Mouse (Mus musculus) midbrain, embryonic 16.5 days (tissue): ENCODE results near the gene Krt24. TPM values are rescaled to one million over a fixed set of nuclear protein-coding genes. Genes with fewer than 3 reads are reported as not detected.

Source experiments
- polyA plus RNA-seq: library from polyadenylated mRNA; unstranded; fragments of >200 nt; fragmentation: Nextera tagmentation; extraction: Ambion mirVana; gene quantifications from 2 replicates; pipeline ENCODE4 v1.2.1, GENCODE M21; 2015

Gene Krt24
- polyA plus RNA-seq, 1 experiment from 2014 or later, result not detected

Other genes with a start within 250 kb of the Krt24 start
- gene Igfbp4, start 244.0 kb downstream of the Krt24 start, polyA plus RNA-seq, result 117 and 119 TPM in 2 replicates
- gene Tns4, start 196.0 kb downstream of the Krt24 start, polyA plus RNA-seq, result 0.04 and 0.09 TPM in 2 replicates
- gene Ccr7, start 130.2 kb downstream of the Krt24 start, polyA plus RNA-seq, result 0.15 TPM in 1 of 2 replicates, not detected in the other
- 270 and 326 TPM in 2 replicates for gene Smarce1, start 54.2 kb downstream of the Krt24 start, polyA plus RNA-seq
- gene Krt222, start 41.2 kb downstream of the Krt24 start, polyA plus RNA-seq, result 8.2 and 11.3 TPM in 2 replicates
- gene Krt25, start 37.7 kb upstream of the Krt24 start, polyA plus RNA-seq, result 0.14 and 0.29 TPM in 2 replicates
- 0.19 TPM in 2 replicates for gene Krt26, start 52.7 kb upstream of the Krt24 start, polyA plus RNA-seq
- not detected in 2 replicates for gene Krt27, start 65.8 kb upstream of the Krt24 start, polyA plus RNA-seq
- gene Krt28, start 89.6 kb upstream of the Krt24 start, polyA plus RNA-seq, result 0.29 and 0.46 TPM in 2 replicates
- 28.9 and 29.8 TPM in 2 replicates for gene Krt10, start 104.1 kb upstream of the Krt24 start, polyA plus RNA-seq
- gene Krt12, start 137.0 kb upstream of the Krt24 start, polyA plus RNA-seq, result 0.14 TPM in 1 of 2 replicates, not detected in the other
- gene Krt20, start 152.9 kb upstream of the Krt24 start, polyA plus RNA-seq, result 0.21 and 0.34 TPM in 2 replicates
- gene Krt23, start 207.9 kb upstream of the Krt24 start, polyA plus RNA-seq, result 0.11 TPM in 1 of 2 replicates, not detected in the other
- not detected in 2 replicates for gene Krt39, start 236.1 kb upstream of the Krt24 start, polyA plus RNA-seq